Comparison of ENCODE assay signal across 8 mouse cellular contexts in the genomic region with DNA sequence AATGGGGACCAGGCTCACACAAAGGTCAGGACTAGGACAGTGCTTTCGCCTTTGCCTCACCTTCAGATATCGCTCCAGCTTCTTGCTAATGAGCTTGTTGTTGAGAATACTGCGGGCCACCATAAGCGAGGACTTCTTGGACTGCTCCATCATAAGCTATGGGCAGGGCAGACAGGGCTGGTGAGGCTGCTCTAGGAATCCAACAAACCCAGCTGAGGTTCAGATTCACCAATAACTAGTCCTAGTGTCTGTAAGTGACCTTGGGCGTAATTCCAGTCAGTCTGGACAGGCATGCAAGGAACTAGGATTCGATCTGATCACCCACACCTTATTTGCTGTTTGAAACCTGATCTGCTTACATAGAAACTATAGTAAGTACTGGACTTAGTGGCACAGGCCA. TPM values are rescaled to one million over a fixed set of nuclear protein-coding genes. Genes with fewer than 3 reads are reported as not detected.
DNase-seq lines count a peak whose midpoint lies in the region; ATAC-seq and TF ChIP-seq lines count a peak whose summit lies in the region.

No protein-coding gene starts in this region.

- H3K36me3 ChIP-seq in liver, postnatal 0 days (replicated peaks; ENCODE audit: insufficient read depth, low read length) = peaks cover 25% of the 10 kb centered on the region

- peak; percentile 47 for DNase-seq in kidney, adult 9 months
- no peak for DNase-seq in kidney, adult 18-20 months
- DNase-seq in brain, adult 2 months (ENCODE audit: low read depth, low spot score) = peak; percentile 14
- peak; percentile 17 for DNase-seq in heart, postnatal 4 days
- DNase-seq in liver, postnatal 0 days = peak; percentile 20
- DNase-seq in layer of hippocampus, postnatal 25 days (ENCODE audit: extremely low spot score in 1 of 2, low spot score in 1 of 2) = no peak
- no peak for DNase-seq in spleen, postnatal 36 days (ENCODE audit: low spot score in 2 of 2)

- TF ChIP-seq EP300 in liver, postnatal 0 days (IDR thresholded peaks at IDR 0.05; ENCODE audit: low read depth) = no peak

- H3K9me3 ChIP-seq in liver, postnatal 0 days (ENCODE audit: low read length) = no peaks in the 10 kb centered on the region

- peak overlapping the region; percentile 93 for H3K27ac ChIP-seq in liver, postnatal 0 days (ENCODE audit: low read depth)

- no peak for TF ChIP-seq CTCF in liver, postnatal 0 days (IDR thresholded peaks at IDR 0.05; ENCODE audit: low read depth)

- peak overlapping the region; percentile 96 for H3K4me2 ChIP-seq in liver, postnatal 0 days (ENCODE audit: low read depth, low read length)

- peaks cover 18% of the 10 kb centered on the region; the same call in 1 of the 2 replicates for H3K4me1 ChIP-seq in liver, postnatal 0 days (ENCODE audit: insufficient read depth)

- H3K9ac ChIP-seq in liver, postnatal 0 days (replicated peaks) = peak overlapping the region; percentile 79

- H3K4me3 ChIP-seq in liver, postnatal 0 days (ENCODE audit: low read depth, low read length) = peak overlapping the region; percentile 88

- no peaks in the 10 kb centered on the region for H3K27me3 ChIP-seq in liver, postnatal 0 days (ENCODE audit: insufficient read depth, low read length)

- 19% methylated on average over 6 of the region's 6 CpGs for WGBS in liver, postnatal 0 days (ENCODE audit: insufficient replicate concordance)

- ATAC-seq in liver, postnatal 0 days = no peak
- ATAC-seq in CD4-positive, CD25-positive, alpha-beta regulatory T cell, adult 4 months = no peak

RNA-seq across cellular contexts. Expression of a gene that starts 0.8 kb away (rescaled TPM):
- total RNA-seq in heart, postnatal 4 days (2021) = 10 to 100 TPM; 68.8 to 78.1 TPM
- 14.5 and 17.3 TPM in 2 replicates for polyA plus RNA-seq in liver, postnatal 0 days (2015; fragmentation: Nextera tagmentation; extraction: Ambion mirVana)
- total RNA-seq in layer of hippocampus, postnatal 25 days (2021) = 10 to 100 TPM; 68.1 to 92.0 TPM
- polyA plus RNA-seq in CD4-positive, CD25-positive, alpha-beta regulatory T cell, adult 4 months (2017; shearing (Covaris generic)) = 100 to 1,000 TPM; 150 to 275 TPM

RNA-seq across cellular contexts. Expression of a gene that starts 28.6 kb away (rescaled TPM):
- total RNA-seq in heart, postnatal 4 days (2021) = 10 to 100 TPM; 57.4 to 57.8 TPM
- 21.5 and 23.8 TPM in 2 replicates for polyA plus RNA-seq in liver, postnatal 0 days (2015; fragmentation: Nextera tagmentation; extraction: Ambion mirVana)
- 100 to 1,000 TPM; 140 to 197 TPM for total RNA-seq in layer of hippocampus, postnatal 25 days (2021)
- polyA plus RNA-seq in CD4-positive, CD25-positive, alpha-beta regulatory T cell, adult 4 months (2017; shearing (Covaris generic)) = 10 to 100 TPM; 58.1 to 59.3 TPM

RNA-seq across cellular contexts. Expression of a gene that starts 37.3 kb away (rescaled TPM):
- 10 to 100 TPM; 80.4 to 81.7 TPM for total RNA-seq in heart, postnatal 4 days (2021)
- polyA plus RNA-seq in liver, postnatal 0 days (2015; fragmentation: Nextera tagmentation; extraction: Ambion mirVana) = 20.2 and 20.7 TPM in 2 replicates
- 100 to 1,000 TPM; 104 to 117 TPM for total RNA-seq in layer of hippocampus, postnatal 25 days (2021)
- polyA plus RNA-seq in CD4-positive, CD25-positive, alpha-beta regulatory T cell, adult 4 months (2017; shearing (Covaris generic)) = 10 to 100 TPM; 60.5 to 81.2 TPM

Comparison
In these comparisons a context has a peak if more than half of its experiments do, and no peak if none do; other contexts are left out.
1. DNase-seq: peak in kidney, adult 9 months (single experiment), brain, adult 2 months (single experiment), heart, postnatal 4 days (single experiment) and liver, postnatal 0 days (single experiment); none in kidney, adult 18-20 months (single experiment), layer of hippocampus, postnatal 25 days (0 of 2) and spleen, postnatal 36 days (0 of 2).